Mouse (Mus musculus): ENCODE results near the gene Icmt. TPM values are rescaled to one million over a fixed set of nuclear protein-coding genes. Genes with fewer than 3 reads are reported as not detected.

Icmt gene
- polyA plus RNA-seq, 1 experiment from 2014 or later = 16.8 TPM

DNA sequence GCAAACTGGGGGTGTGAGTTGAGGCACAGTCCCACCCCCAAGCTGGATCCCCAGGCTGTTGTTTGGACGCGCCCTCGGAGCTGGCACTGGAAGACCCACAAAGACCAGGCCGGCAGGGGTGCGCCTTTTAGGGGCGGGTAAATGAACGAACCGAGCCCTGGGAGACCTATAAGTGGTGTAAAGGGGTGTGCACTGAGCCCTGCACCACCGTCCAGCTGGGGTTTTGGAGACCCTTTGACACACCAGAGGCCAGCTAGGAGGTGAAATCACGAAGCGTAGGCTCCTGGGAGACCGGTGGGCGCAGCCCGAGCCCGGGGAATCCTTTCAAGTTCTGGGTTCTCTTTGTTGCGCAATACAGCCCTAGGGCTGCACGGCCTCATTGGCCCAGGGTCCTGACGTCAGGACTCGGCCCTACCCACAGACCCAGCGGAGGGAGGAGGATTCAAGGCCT lies 22.3 kb upstream of the Icmt start:
- peaks cover 16% of the 10 kb centered on the region for H3K36me3 ChIP-seq
- no peaks in the 10 kb centered on the region for H3K9me3 ChIP-seq
- 1% methylated on average over 20 of the region's 20 CpGs for WGBS
- no peak for ATAC-seq (ENCODE audit: extremely low read depth, insufficient number of reproducible peaks, low FRiP score, low TSS enrichment)
- peak overlapping the region; percentile 76 for H3K4me3 ChIP-seq
- peaks cover 68% of the 10 kb centered on the region for H3K4me1 ChIP-seq
- H3K27me3 ChIP-seq (replicated peaks) = peaks cover 18% of the 10 kb centered on the region
- peak overlapping the region; percentile 96 for H3K4me2 ChIP-seq
- H3K9ac ChIP-seq = peak overlapping the region; percentile 97
- H3K27ac ChIP-seq (replicated peaks) = peak overlapping the region; percentile 93

DNA sequence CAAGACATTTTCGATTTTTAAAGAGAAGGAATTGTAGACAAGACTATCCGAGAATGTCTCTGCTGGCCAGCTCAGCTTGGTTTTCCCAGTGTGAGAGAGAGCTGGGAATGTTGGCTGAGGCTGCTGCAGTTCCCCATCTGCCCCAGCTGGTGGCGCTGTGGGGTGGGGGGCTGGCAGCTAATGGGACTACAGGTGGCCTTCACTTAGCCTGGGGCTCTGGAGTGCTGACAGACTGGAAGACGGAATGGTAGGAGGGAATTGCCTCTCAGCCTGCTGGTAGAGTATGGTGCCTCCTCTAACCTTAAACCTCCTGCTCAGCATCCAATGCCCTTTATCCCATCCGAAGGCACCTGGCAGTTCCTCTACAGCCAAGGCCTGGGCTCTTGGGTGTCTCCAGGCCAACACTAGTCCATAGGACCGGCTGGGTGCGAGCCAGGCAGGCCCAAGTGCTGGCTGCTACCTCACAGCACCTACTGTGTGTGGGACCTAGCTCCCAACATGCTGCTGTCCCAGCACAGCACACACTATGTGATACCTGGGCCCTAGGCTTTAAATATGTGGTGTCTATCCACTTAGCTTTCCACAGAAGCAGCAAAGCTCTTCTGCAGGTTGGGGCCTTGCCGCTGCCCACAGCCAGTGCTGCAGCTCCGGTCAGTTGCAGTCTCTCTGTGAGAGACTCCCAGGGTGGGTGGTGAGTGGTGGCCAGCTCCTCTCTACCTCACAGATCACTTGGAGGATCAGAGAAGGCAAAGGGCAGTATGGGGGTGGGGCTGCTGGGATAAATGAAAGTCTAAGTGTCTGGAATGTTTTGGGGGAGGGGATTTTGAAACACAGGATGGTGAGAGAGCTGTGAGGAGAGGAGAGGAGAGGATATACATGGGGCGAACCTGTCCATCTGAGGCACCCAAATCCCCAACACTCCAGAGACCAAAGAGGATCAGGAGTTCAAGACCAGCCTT lies 20.4 kb upstream of the Icmt start:
- no peak overlapping the region for H3K4me2 ChIP-seq
- ATAC-seq (ENCODE audit: extremely low read depth, insufficient number of reproducible peaks, low FRiP score, low TSS enrichment) = no peak
- whole genome bisulfite sequencing = 50% methylated on average over 10 of the region's 10 CpGs
- H3K4me3 ChIP-seq = no peak overlapping the region
- no peaks in the 10 kb centered on the region for H3K9me3 ChIP-seq
- no peak overlapping the region for H3K9ac ChIP-seq
- peaks cover 37% of the 10 kb centered on the region for H3K27me3 ChIP-seq (replicated peaks)
- H3K27ac ChIP-seq (replicated peaks) = no peak overlapping the region
- peaks cover 51% of the 10 kb centered on the region for H3K4me1 ChIP-seq
- peaks cover 29% of the 10 kb centered on the region for H3K36me3 ChIP-seq

DNA sequence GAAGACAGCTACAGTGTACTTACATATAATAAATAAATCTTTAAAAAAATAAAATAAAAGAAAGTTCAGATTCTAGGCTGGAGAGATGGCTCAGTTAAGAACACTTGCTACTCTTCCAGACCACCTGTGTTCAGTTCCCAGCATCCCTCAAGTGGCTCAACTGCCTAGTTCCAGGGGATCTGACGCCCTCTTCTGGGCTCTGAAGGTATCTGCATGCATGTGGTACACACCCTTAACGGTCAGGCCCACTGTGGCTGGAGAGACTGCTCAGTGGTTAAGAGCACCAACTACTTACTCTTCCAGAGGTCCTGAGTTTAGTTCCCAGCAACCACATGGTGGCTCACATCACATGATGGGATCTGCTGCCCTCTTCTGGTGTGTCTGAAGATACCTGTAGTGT lies 19.1 kb upstream of the Icmt start:
- Histone ChIP-seq H3K27me3 (replicated peaks) (peaks cover 50% of the 10 kb centered on the region), H3K4me3 (no peak overlapping the region), H3K9ac (no peak overlapping the region), H3K27ac (replicated peaks) (no peak overlapping the region), H3K36me3 (peaks cover 39% of the 10 kb centered on the region), H3K4me2 (no peak overlapping the region), H3K9me3 (no peaks in the 10 kb centered on the region), H3K4me1 (peaks cover 42% of the 10 kb centered on the region)
- WGBS = 67% methylated on average over 2 of the region's 2 CpGs
- ATAC-seq (ENCODE audit: extremely low read depth, insufficient number of reproducible peaks, low FRiP score, low TSS enrichment) = no peak

DNA sequence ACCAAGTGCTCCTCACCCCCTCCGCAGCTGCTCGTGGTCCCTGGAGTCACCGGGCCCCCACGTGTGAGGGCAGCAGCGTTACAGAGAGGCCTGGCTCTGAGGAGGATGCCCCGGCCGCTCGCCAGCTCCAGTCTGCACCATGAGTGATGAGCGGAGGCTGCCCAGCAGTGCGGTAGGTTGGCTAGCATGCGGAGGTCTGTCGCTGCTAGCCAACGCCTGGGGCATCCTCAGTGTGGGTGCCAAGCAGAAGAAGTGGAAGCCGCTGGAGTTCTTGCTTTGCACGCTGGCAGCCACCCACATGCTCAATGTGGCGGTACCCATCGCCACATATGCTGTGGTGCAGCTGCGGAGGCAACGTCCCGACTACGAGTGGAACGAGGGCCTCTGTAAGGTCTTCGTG lies 18.0 kb upstream of the Icmt start:
- no peak for ATAC-seq (ENCODE audit: extremely low read depth, insufficient number of reproducible peaks, low FRiP score, low TSS enrichment)
- peaks cover 39% of the 10 kb centered on the region for H3K36me3 ChIP-seq
- no peaks in the 10 kb centered on the region for H3K9me3 ChIP-seq
- H3K4me3 ChIP-seq = no peak overlapping the region
- no peak overlapping the region for H3K27ac ChIP-seq (replicated peaks)
- peaks cover 59% of the 10 kb centered on the region for H3K27me3 ChIP-seq (replicated peaks)
- no peak overlapping the region for H3K9ac ChIP-seq
- H3K4me1 ChIP-seq = peaks cover 40% of the 10 kb centered on the region
- 83% methylated on average over 23 of the region's 23 CpGs for WGBS
- H3K4me2 ChIP-seq = no peak overlapping the region

DNA sequence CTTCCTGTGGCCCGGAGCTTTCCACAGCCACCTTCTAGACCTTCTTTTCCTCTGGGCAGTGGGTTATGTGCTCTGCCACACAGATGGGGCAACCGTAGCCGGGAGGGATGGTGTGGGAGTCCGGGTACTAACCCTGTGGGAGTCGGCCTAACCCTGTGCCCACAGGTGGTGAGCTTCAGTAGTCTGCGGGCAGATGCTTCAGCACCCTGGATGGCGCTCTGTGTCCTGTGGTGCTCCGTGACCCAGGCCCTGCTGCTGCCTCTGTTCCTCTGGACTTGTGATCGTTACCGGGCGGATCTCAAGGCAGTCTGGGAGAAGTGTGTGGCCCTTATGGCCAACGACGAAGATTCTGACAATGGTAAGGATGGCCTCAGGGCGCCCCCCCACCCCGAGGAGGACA lies 15.4 kb upstream of the Icmt start:
- H3K9ac ChIP-seq = no peak overlapping the region
- peaks cover 70% of the 10 kb centered on the region for H3K27me3 ChIP-seq (replicated peaks)
- H3K4me3 ChIP-seq = no peak overlapping the region
- no peak overlapping the region for H3K4me2 ChIP-seq
- H3K4me1 ChIP-seq = peaks cover 25% of the 10 kb centered on the region
- no peaks in the 10 kb centered on the region for H3K9me3 ChIP-seq
- H3K27ac ChIP-seq (replicated peaks) = no peak overlapping the region
- 49% methylated on average over 15 of the region's 15 CpGs for WGBS
- no peak for ATAC-seq (ENCODE audit: extremely low read depth, insufficient number of reproducible peaks, low FRiP score, low TSS enrichment)
- H3K36me3 ChIP-seq = peaks cover 39% of the 10 kb centered on the region

DNA sequence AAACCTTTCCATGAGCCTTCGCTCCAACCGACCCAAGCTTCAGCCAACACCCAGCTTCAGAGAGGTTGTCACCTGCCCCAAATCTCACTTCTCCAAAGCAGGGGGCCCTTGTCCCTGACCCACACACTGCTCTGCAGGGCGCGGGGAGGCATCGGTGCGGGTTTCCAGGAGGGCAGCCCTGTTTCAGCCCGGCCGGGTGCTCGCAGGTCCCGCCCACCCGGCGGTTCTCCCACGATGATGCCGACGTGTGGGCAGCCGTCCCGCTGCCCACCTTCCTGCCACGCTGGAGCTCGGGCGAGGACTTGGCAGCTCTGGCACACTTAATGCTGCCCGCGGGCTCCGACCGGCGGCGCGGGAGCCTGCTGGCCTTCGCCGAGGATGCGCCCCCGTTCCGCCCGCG lies 14.3 kb upstream of the Icmt start:
- H3K9me3 ChIP-seq = no peaks in the 10 kb centered on the region
- H3K4me3 ChIP-seq = peak overlapping the region; percentile 37
- H3K9ac ChIP-seq = peak overlapping the region; percentile 61
- H3K4me2 ChIP-seq = peak overlapping the region; percentile 64
- 18% methylated on average over 34 of the region's 34 CpGs for WGBS
- ATAC-seq (ENCODE audit: extremely low read depth, insufficient number of reproducible peaks, low FRiP score, low TSS enrichment) = no peak
- H3K4me1 ChIP-seq = peaks cover 23% of the 10 kb centered on the region
- H3K27ac ChIP-seq (replicated peaks) = no peak overlapping the region
- H3K27me3 ChIP-seq (replicated peaks) = peaks cover 81% of the 10 kb centered on the region
- H3K36me3 ChIP-seq = peaks cover 39% of the 10 kb centered on the region

GRCm38 (mm10) chr4:152283186-152283950 lies 13.7 kb upstream of the Icmt start:
- peak; percentile 56; the same call in 1 of the 2 replicates for ATAC-seq (ENCODE audit: extremely low read depth, insufficient number of reproducible peaks, low FRiP score, low TSS enrichment)
- H3K4me1 ChIP-seq = peaks cover 23% of the 10 kb centered on the region
- no peaks in the 10 kb centered on the region for H3K9me3 ChIP-seq
- WGBS = 6% methylated on average over 70 of the region's 70 CpGs
- peaks cover 88% of the 10 kb centered on the region for H3K27me3 ChIP-seq (replicated peaks)
- peak overlapping the region; percentile 64 for H3K4me2 ChIP-seq
- peak overlapping the region; percentile 61 for H3K9ac ChIP-seq
- peaks cover 37% of the 10 kb centered on the region for H3K36me3 ChIP-seq
- H3K4me3 ChIP-seq = peak overlapping the region; percentile 37
- no peak overlapping the region for H3K27ac ChIP-seq (replicated peaks)

DNA sequence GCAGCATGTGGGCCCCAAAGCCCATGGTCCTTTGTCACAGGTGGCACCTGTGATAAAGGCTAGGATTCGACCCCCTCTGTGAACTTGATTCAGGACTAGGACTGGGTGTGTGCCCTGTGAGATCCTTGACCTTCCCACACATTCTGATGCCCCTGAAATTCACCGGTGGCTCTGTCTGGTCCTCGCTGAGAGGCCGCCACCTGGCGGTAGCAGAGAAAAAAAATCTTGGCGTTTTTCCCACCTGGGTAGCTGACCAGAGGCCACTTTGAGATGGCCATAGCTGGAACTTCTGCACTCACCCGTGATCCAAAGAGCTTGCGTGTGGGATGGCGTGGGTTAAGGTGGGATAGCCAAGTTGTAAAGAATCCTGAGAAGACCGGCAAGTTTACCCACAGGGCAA lies 11.5 kb upstream of the Icmt start:
- Histone ChIP-seq H3K9me3 (no peaks in the 10 kb centered on the region; the same call in 1 of the 2 replicates), H3K27me3 (replicated peaks) (peaks cover 93% of the 10 kb centered on the region), H3K4me3 (no peak overlapping the region), H3K4me1 (peaks cover 27% of the 10 kb centered on the region), H3K27ac (replicated peaks) (no peak overlapping the region), H3K36me3 (peaks cover 19% of the 10 kb centered on the region), H3K4me2 (no peak overlapping the region), H3K9ac (no peak overlapping the region)
- no peak for ATAC-seq (ENCODE audit: extremely low read depth, insufficient number of reproducible peaks, low FRiP score, low TSS enrichment)
- 5% methylated on average over 10 of the region's 10 CpGs for WGBS

DNA sequence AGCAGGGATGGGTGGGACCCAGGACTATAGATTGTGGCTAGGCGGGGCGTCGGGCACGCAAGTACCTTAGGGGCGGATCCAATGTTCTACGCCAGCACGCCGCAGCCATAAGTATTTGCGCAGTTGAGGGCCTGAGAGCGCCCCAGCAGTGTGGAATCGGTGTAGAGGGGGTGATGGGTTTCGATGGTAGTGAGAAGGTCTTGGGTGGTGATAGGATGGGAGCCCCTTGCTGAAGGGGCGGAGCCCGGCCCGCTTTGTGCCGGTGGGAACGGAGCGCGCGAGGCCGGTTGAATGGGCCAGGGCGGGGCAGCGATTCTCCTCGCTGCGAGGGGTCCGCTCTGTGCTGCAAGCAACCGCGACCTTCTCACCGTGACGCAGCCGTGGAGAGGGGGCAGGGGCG lies 10.8 kb upstream of the Icmt start:
- no peak for ATAC-seq (ENCODE audit: extremely low read depth, insufficient number of reproducible peaks, low FRiP score, low TSS enrichment)
- peaks cover 13% of the 10 kb centered on the region for H3K36me3 ChIP-seq
- H3K4me3 ChIP-seq = no peak overlapping the region
- WGBS = 5% methylated on average over 32 of the region's 32 CpGs
- no peak overlapping the region for H3K27ac ChIP-seq (replicated peaks)
- no peaks in the 10 kb centered on the region; the same call in 1 of the 2 replicates for H3K9me3 ChIP-seq
- peaks cover 28% of the 10 kb centered on the region for H3K4me1 ChIP-seq
- H3K4me2 ChIP-seq = peak overlapping the region; percentile 36
- H3K9ac ChIP-seq = no peak overlapping the region
- peaks cover 93% of the 10 kb centered on the region for H3K27me3 ChIP-seq (replicated peaks)

GRCm38 (mm10) chr4:152286887-152287286 lies 10.1 kb upstream of the Icmt start:
- Histone ChIP-seq H3K4me3 (no peak overlapping the region), H3K4me2 (no peak overlapping the region), H3K27ac (replicated peaks) (no peak overlapping the region), H3K36me3 (peaks cover 8% of the 10 kb centered on the region), H3K27me3 (replicated peaks) (peaks cover 93% of the 10 kb centered on the region), H3K9me3 (no peaks in the 10 kb centered on the region; the same call in 1 of the 2 replicates), H3K4me1 (peaks cover 28% of the 10 kb centered on the region), H3K9ac (no peak overlapping the region)
- 6% methylated on average over 26 of the region's 26 CpGs for WGBS
- no peak for ATAC-seq (ENCODE audit: extremely low read depth, insufficient number of reproducible peaks, low FRiP score, low TSS enrichment)

GRCm38 (mm10) chr4:152287317-152288120 lies 9.5 kb upstream of the Icmt start:
- Histone ChIP-seq H3K27me3 (replicated peaks) (peaks cover 93% of the 10 kb centered on the region), H3K4me2 (no peak overlapping the region), H3K4me3 (no peak overlapping the region), H3K4me1 (peaks cover 28% of the 10 kb centered on the region), H3K27ac (replicated peaks) (no peak overlapping the region), H3K9ac (no peak overlapping the region), H3K36me3 (peaks cover 2% of the 10 kb centered on the region), H3K9me3 (no peaks in the 10 kb centered on the region; the same call in 1 of the 2 replicates)
- no peak for ATAC-seq (ENCODE audit: extremely low read depth, insufficient number of reproducible peaks, low FRiP score, low TSS enrichment)
- WGBS = 19% methylated on average over 19 of the region's 19 CpGs

Data from heart, embryonic 13.5 days (tissue).